1 mouse cellular context compared by ENCODE assay signal in the genomic region with DNA sequence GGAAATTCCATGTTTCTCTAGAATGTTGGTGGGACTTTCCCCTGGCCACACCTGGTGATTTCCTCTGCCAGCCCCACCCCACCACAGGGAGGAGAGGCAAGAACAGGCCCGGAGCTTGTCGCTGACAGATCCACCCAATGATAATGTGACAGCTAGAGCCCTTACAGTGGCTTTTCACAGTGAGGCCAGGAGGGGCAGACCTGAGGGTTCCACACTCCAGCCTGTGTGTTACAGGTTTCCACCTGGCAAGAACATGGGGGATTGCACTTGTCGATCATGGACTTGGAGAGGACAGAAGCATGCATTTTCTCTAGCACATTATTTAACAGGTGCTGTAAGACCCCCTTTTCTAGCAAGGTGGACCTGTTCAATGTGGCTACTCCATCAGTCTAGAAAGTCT.
TF ChIP-seq lines count a peak whose summit lies in the region.

No protein-coding gene starts in this region.

TF ChIP-seq in CH12.LX, 34 proteins besides CTCF, POLR2A, EP300 and RAD21:
- no peak for TF ChIP-seq PAX5 (IDR thresholded peaks at IDR 0.05; ENCODE audit: low read length)
- peak; percentile 68 for TF ChIP-seq MAZ (IDR thresholded peaks at IDR 0.05; ENCODE audit: low read depth, low read length)
- no peak for TF ChIP-seq USF1 (IDR thresholded peaks at IDR 0.05; ENCODE audit: low read depth, low read length)
- no peak for TF ChIP-seq POLR2AphosphoS2 (IDR thresholded peaks at IDR 0.05; ENCODE audit: low read depth, low read length)
- TF ChIP-seq ZNF384 (IDR thresholded peaks at IDR 0.05; ENCODE audit: low read depth, low read length): no peak; the same call in 1 of the 2 replicates
- 0 out of 2 replicates have a peak, but pooled peaks have one; percentile 59 for TF ChIP-seq MYC (IDR thresholded peaks at IDR 0.05; ENCODE audit: low read depth, low read length)
- no peak for TF ChIP-seq JUND (conservative IDR thresholded peaks at IDR 0.05; ENCODE audit: low read depth, low read length)
- no peak for TF ChIP-seq ZC3H11A (IDR thresholded peaks at IDR 0.05; ENCODE audit: low read depth, low read length)
- TF ChIP-seq MXI1 (IDR thresholded peaks at IDR 0.05; ENCODE audit: low read depth, low read length): no peak; the same call in 1 of the 2 replicates
- TF ChIP-seq RCOR1 (conservative IDR thresholded peaks at IDR 0.05; ENCODE audit: low read depth, low read length): no peak
- no peak for TF ChIP-seq ZKSCAN1 (IDR thresholded peaks at IDR 0.05; ENCODE audit: borderline replicate concordance, low read depth, low read length)
- TF ChIP-seq KAT2A (IDR thresholded peaks at IDR 0.05; ENCODE audit: insufficient replicate concordance, low read length): no peak
- TF ChIP-seq TBP (conservative IDR thresholded peaks at IDR 0.05; ENCODE audit: low read depth, low read length): 0 out of 2 replicates have a peak, but pooled peaks have one; percentile 66
- no peak for TF ChIP-seq CHD1 (IDR thresholded peaks at IDR 0.05; ENCODE audit: low read depth, low read length)
- no peak for TF ChIP-seq MAFK (IDR thresholded peaks at IDR 0.05; ENCODE audit: insufficient replicate concordance, low read length)
- no peak for TF ChIP-seq USF2 (conservative IDR thresholded peaks at IDR 0.05; ENCODE audit: low read depth, low read length)
- TF ChIP-seq HCFC1 (IDR thresholded peaks at IDR 0.05; ENCODE audit: low read depth, low read length): no peak
- no peak for TF ChIP-seq E2F4 (IDR thresholded peaks at IDR 0.05; ENCODE audit: insufficient replicate concordance, low read depth, low read length)
- TF ChIP-seq TCF12 (IDR thresholded peaks at IDR 0.05; ENCODE audit: low read depth, low read length): peak; percentile 72
- no peak; the same call in 1 of the 2 replicates for TF ChIP-seq SIN3A (IDR thresholded peaks at IDR 0.05; ENCODE audit: low read length)
- TF ChIP-seq UBTF (IDR thresholded peaks at IDR 0.05; ENCODE audit: low read depth, low read length): no peak
- 0 out of 2 replicates have a peak, but pooled peaks have one; percentile 24 for TF ChIP-seq CHD2 (IDR thresholded peaks at IDR 0.05; ENCODE audit: low read length)
- peak; percentile 76 for TF ChIP-seq MEF2A (IDR thresholded peaks at IDR 0.05; ENCODE audit: borderline replicate concordance, low read depth, low read length)
- no peak for TF ChIP-seq BHLHE40 (IDR thresholded peaks at IDR 0.05; ENCODE audit: low read depth, low read length)
- TF ChIP-seq ZMIZ1 (IDR thresholded peaks at IDR 0.05; ENCODE audit: low read depth, low read length): no peak
- TF ChIP-seq ETS1 (conservative IDR thresholded peaks at IDR 0.05; ENCODE audit: low read depth, low read length): 0 out of 2 replicates have a peak, but pooled peaks have one; percentile 27
- TF ChIP-seq IRF4 (IDR thresholded peaks at IDR 0.05; ENCODE audit: low read depth, low read length): peak; percentile 55; the same call in 1 of the 2 replicates
- TF ChIP-seq NELFE (IDR thresholded peaks at IDR 0.05; ENCODE audit: low read depth, low read length): peak; percentile 46; the same call in 1 of the 2 replicates
- TF ChIP-seq MAX (IDR thresholded peaks at IDR 0.05; ENCODE audit: low read length): peak; percentile 76
- no peak; the same call in 1 of the 2 replicates for TF ChIP-seq SMC3 (IDR thresholded peaks at IDR 0.05; ENCODE audit: low read depth, low read length)
- no peak for TF ChIP-seq GABPA (IDR thresholded peaks at IDR 0.05; ENCODE audit: insufficient replicate concordance, low read depth, low read length)
